Mouse (Mus musculus) megakaryocyte, adult 5-6 weeks (primary cell): ENCODE data around the gene Gm32802. TPM values are rescaled to one million over a fixed set of nuclear protein-coding genes. Genes with fewer than 3 reads are reported as not detected.
"Not testable (repeated sequence)": the region's sequence is repeated elsewhere in the genome, so short reads cannot be mapped to it uniquely, and the experiment has no call there.

Experiments used
- ATAC-seq: 2 replicates; pipeline ENCODE4 v1.8.0; 2016; ENCODE audit warnings: mild to moderate bottlenecking, inconsistent platforms; ENCODE audit not compliant: poor library complexity, severe bottlenecking
- total RNA-seq, 2 experiments: library from RNA; stranded (forward) in 1 of 2; stranded (reverse) in 1 of 2; fragments of 153-499, 151-499 nt in 1 of 2; fragments of 221-1000, 200-1000 nt in 1 of 2; gene quantifications; 2 replicates each; pipeline versions ENCODE4 v1.2.3 to v1.2.4; 2015 to 2017

Gene Gm32802
- not detected in 2 replicates for total RNA-seq (2015)
- total RNA-seq (2017): 0.08 and 0.11 TPM in 2 replicates

DNA sequence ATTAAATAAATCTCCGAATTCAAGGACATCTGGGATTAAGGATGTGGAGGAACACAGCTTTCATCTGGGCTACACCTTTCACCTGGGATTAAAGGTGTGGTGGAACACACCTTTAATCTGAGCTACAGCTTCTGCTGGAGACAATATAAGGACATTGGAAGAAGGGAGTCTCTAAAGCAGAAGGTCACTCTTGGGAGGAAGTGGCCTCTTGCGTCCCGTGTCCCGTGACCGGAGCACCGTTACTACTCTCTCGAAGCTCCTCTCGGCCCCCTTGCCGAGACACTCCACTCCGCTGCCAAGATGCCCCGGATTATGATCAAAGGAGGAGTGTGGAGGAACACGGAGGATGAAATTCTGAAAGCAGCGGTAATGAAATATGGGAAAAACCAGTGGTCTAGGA is at the start of gene Gm32802:
Gm32802 (plus strand) TSS at position 301 of the 400 bp plus-strand sequence.
- ATAC-seq: not testable (repeated sequence)

GRCm38 (mm10) chr10:118215719-118216393 is 42.6 kb upstream of the Gm32802 start:
- ATAC-seq: not testable (repeated sequence)

DNA sequence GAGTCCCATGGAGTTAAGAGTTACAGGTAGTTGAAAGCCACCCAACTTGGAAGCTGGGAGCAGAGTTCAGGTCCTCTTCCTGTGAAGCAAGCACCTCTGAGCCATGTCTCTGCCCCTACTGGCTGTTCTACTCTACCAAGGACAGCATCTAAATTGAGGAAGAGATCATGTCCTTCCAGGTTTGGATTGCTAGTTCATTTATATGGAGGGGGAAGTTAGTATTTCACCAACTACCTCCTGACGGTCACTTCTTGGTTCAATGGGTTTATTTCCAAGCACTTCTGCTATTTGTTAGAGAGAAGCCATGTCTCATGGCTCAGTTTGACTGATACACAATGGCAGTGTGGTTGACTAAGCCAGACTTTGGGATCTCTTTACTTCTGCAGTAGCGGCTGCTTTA is 30.9 kb upstream of the Gm32802 start:
- ATAC-seq: peak; percentile 68

DNA sequence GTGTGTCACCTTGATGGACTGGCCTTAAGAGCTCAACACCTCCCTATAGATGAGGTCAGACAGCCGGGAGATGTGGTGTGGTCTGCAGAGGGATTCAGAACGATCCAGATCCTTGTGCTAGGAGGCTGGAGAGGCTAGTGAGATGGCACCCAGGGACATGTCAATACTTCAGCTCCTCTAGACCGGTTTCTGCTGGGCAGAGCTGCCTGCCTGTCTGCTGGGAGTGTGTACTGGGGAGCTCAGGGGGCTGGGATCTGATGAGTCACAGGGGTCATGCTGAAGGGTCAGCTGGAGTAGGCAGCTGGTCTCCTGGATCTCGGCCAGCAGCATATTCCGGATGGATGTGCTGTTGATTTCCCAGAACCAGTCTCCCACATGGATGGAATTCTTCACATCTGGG is 25.9 kb upstream of the Gm32802 start:
- not testable (repeated sequence) for ATAC-seq

DNA sequence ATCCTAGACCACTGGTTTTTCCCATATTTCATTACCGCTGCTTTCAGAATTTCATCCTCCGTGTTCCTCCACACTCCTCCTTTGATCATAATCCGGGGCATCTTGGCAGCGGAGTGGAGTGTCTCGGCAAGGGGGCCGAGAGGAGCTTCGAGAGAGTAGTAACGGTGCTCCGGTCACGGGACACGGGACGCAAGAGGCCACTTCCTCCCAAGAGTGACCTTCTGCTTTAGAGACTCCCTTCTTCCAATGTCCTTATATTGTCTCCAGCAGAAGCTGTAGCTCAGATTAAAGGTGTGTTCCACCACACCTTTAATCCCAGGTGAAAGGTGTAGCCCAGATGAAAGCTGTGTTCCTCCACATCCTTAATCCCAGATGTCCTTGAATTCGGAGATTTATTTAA is 17.8 kb upstream of the Gm32802 start, which contains the start of gene Gm32717:
Gm32717 (minus strand) TSS at position 101 of the 400 bp plus-strand sequence.
- ATAC-seq: not testable (repeated sequence)

DNA sequence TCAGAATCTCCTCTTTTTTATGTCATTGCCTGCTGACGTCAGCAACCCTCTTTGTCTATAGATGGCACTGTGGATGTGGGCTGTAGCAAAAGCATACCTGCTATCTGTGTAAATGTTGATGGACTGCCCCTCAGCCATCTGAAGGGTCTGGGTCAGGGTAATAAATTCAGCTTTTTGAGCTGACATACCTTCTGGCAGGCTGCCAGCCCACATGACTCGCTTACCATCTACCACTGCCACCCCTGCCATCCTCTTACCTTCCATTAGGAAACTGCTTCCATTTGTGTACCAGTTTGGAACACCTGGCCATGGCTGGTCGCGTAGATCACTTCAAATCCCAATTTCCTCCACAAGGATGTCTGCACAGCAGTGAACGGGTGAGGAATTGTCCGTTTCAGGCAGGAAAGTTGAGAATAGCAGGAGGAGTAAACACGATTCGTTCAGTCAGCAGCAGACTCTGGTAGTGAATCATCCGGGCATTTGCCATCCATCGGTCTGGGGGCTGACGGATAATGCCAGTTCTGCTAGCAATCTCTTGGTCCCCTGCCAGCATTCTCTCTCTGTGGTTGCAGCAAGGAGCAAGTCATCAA is 9.4 kb upstream of the Gm32802 start:
- ATAC-seq: not testable (repeated sequence)

DNA sequence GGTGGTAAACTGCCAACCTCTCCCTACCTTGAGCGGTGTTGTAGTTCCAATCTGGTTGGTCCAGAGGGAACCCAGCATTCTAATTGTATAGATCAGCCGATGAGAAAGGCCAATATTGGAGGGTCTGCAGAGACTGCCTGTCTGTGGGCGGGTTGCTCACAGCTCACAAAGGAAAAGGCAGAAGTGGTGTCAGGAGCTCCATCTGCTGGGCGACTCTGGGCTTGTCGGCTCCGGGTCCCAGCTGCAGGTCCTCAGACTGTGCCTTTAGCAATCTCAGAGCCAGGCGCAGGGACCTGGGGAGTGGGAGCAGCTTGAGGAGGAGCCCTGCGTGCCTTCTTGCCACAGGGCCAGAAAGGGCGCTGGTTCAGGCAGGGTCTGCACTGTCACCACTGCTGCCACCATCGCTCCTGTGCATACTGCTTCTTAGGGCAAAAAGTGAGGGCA is 7.6 kb upstream of the Gm32802 start:
- no peak for ATAC-seq

- ATAC-seq: 0 out of 2 replicates have a peak, but pooled peaks have one; percentile 38
These were observed 10.3 kb downstream of the Gm32802 start for GRCm38 (mm10) chr10:118268812-118269211.

DNA sequence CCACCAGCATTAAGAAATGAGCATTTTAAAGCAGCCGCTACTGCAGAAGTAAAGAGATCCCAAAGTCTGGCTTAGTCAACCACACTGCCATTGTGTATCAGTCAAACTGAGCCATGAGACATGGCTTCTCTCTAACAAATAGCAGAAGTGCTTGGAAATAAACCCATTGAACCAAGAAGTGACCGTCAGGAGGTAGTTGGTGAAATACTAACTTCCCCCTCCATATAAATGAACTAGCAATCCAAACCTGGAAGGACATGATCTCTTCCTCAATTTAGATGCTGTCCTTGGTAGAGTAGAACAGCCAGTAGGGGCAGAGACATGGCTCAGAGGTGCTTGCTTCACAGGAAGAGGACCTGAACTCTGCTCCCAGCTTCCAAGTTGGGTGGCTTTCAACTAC is 12.9 kb downstream of the Gm32802 start:
- ATAC-seq: peak; percentile 63

DNA sequence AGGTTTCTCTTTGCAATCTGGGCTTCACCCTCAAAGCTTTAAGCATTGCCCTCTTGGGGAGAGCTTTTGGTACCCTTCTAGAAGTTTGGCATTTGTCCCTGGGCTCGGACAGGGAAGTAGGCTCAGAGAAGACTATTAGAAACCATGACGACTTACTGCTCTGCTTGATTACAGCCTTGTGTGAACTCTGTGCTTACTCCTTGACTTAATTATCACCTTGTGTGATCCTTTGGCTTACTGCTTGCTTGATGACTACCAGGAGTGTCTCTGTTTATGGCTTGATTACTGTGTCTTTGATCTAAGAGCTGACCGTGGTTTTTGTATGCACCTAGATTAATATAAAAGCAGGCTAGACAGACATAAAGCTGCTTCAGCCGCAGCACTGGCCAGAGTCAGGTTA is 19.6 kb downstream of the Gm32802 start:
- ATAC-seq: not testable (repeated sequence)

DNA sequence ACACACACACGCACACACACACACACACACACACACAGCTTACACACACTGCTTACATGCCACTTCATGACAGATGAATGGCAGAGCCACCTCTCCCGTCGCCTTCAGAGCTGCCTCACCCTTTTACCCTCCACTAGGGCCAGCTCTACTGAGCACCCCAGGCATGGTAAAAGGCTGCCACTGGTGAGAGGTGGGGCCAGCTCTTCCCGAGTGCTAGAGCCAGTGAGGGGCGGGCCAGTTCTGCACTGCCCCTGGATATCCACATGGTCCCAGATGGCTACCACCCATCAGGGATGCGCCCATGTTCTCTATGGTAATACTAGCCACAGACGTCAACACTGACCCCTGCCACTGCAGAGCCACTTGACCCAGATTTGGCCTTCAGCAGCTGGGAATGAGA is 24.1 kb downstream of the Gm32802 start:
- ATAC-seq: not testable (repeated sequence)

DNA sequence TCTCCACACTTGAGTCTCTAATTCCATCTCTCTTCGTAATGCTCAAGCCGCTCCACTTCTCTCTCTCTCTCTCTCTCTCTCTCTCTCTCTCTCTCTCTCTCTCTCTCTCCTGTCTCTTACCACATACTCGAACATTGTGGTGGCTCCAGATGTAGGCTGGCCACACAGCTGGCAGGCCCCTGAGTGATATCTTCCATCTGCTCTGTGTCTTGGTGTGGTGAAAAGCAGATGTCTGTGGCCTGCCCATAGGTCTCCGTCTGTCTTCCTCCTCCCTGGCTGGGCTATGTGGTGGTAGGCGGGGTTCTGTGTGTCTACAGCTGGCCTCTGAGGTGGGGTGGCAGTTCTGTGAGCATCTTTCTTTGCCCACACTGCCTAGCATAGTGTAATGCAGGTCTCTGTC is 24.5 kb downstream of the Gm32802 start:
- not testable (repeated sequence) for ATAC-seq

- no peak for ATAC-seq
These were observed 36.5 kb downstream of the Gm32802 start, which contains the start of gene Iltifb for GRCm38 (mm10) chr10:118294938-118295337. Iltifb (minus strand) TSS chr10:118295038.

GRCm38 (mm10) chr10:118302133-118302532 is 43.6 kb downstream of the Gm32802 start:
- ATAC-seq: peak; percentile 60

Other genes with a start within 250 kb of the Gm32802 start
- gene Mdm1, start 116.9 kb upstream of the Gm32802 start, total RNA-seq (2015): 14.9 and 16.4 TPM in 2 replicates
- gene Mdm1, start 116.9 kb upstream of the Gm32802 start, total RNA-seq (2017): 21.1 and 49.6 TPM in 2 replicates
- gene Il22, start 53.7 kb upstream of the Gm32802 start, total RNA-seq (2015): not detected in 2 replicates
- gene Il22, start 53.7 kb upstream of the Gm32802 start, total RNA-seq (2017): not detected in 2 replicates
- gene Gm32717, start 17.9 kb upstream of the Gm32802 start, total RNA-seq (2015): not detected in 2 replicates
- 0.08 and 0.11 TPM in 2 replicates for gene Gm32717, start 17.9 kb upstream of the Gm32802 start, total RNA-seq (2017)
- gene Iltifb, start 36.4 kb downstream of the Gm32802 start, total RNA-seq (2015): not detected in 2 replicates
- gene Iltifb, start 36.4 kb downstream of the Gm32802 start, total RNA-seq (2017): not detected in 2 replicates
- not detected in 2 replicates for gene Gm9040, start 68.3 kb downstream of the Gm32802 start, total RNA-seq (2015)
- gene Gm9040, start 68.3 kb downstream of the Gm32802 start, total RNA-seq (2017): not detected in 2 replicates
- not detected in 2 replicates for gene Gm9044, start 73.7 kb downstream of the Gm32802 start, total RNA-seq (2015)
- not detected in 2 replicates for gene Gm9044, start 73.7 kb downstream of the Gm32802 start, total RNA-seq (2017)
- gene Gm9045, start 79.1 kb downstream of the Gm32802 start, total RNA-seq (2015): 0.20 and 0.23 TPM in 2 replicates
- gene Gm9045, start 79.1 kb downstream of the Gm32802 start, total RNA-seq (2017): not detected in 2 replicates
- gene Gm9046, start 84.6 kb downstream of the Gm32802 start, total RNA-seq (2015): not detected in 2 replicates
- gene Gm9046, start 84.6 kb downstream of the Gm32802 start, total RNA-seq (2017): not detected in 2 replicates
- not detected in 2 replicates for gene Gm9048, start 90.0 kb downstream of the Gm32802 start, total RNA-seq (2015)
- 0.04 and 0.15 TPM in 2 replicates for gene Gm9048, start 90.0 kb downstream of the Gm32802 start, total RNA-seq (2017)
- gene Gm9049, start 95.4 kb downstream of the Gm32802 start, total RNA-seq (2015): 0.20 and 0.23 TPM in 2 replicates
- not detected in 2 replicates for gene Gm9049, start 95.4 kb downstream of the Gm32802 start, total RNA-seq (2017)
- 0.94 and 1.9 TPM in 2 replicates for gene Ifng, start 182.4 kb downstream of the Gm32802 start, total RNA-seq (2015)
- 1.6 and 2.6 TPM in 2 replicates for gene Ifng, start 182.4 kb downstream of the Gm32802 start, total RNA-seq (2017)